Mouse (Mus musculus) heart, embryonic 12.5 days (tissue): ENCODE data around the gene Lpo. TPM values are rescaled to one million over a fixed set of nuclear protein-coding genes. Genes with fewer than 3 reads are reported as not detected.

Source experiments
- ATAC-seq: fragments of 200-750 bp; cut with Nextera tagmentation; 2 replicates; pipeline ENCODE4 v1.8.0; 2017; ENCODE audit warnings: moderate TSS enrichment, moderate library complexity; ENCODE audit not compliant: insufficient number of reproducible peaks, low FRiP score
- H3K27ac ChIP-seq: fragments of 300-500 bp; sonication (generic); 2 replicates; pipeline ENCODE4 v1.5.1; 2016; ENCODE audit warnings: mild to moderate bottlenecking, moderate library complexity; ENCODE audit not compliant: poor library complexity, severe bottlenecking
- H3K27me3 ChIP-seq: fragments of 300-500 bp; sonication (generic); replicated peaks from 2 replicates; pipeline ENCODE4 v1.6.1; 2016; ENCODE audit warnings: mild to moderate bottlenecking, moderate library complexity
- H3K36me3 ChIP-seq: fragments of 300-500 bp; sonication (generic); 2 replicates; pipeline ENCODE4 v1.6.1; 2016; ENCODE audit warnings: mild to moderate bottlenecking, moderate library complexity
- H3K4me1 ChIP-seq: fragments of 300-500 bp; sonication (generic); replicated peaks from 2 replicates; pipeline ENCODE4 v1.6.1; 2016; ENCODE audit warnings: mild to moderate bottlenecking
- H3K4me2 ChIP-seq: fragments of 300-500 bp; sonication (generic); 2 replicates; pipeline ENCODE4 v1.6.1; 2016; ENCODE audit warnings: mild to moderate bottlenecking, moderate library complexity
- H3K4me3 ChIP-seq: fragments of 300-500 bp; sonication (generic); 2 replicates; pipeline ENCODE4 v1.5.1; 2016; ENCODE audit warnings: mild to moderate bottlenecking
- H3K9ac ChIP-seq: fragments of 300-500 bp; sonication (generic); 2 replicates; pipeline ENCODE4 v1.6.1; 2016; ENCODE audit warnings: mild to moderate bottlenecking, moderate library complexity
- H3K9me3 ChIP-seq: fragments of 300-500 bp; sonication (generic); replicated peaks from 2 replicates; pipeline ENCODE4 v1.6.1; 2016; ENCODE audit warnings: mild to moderate bottlenecking, moderate library complexity
- WGBS: fragments of 180-500 bp; shearing (Covaris S2); methylation state at CpG from one replicate; pipeline ENCODE4 v1.1.7; 2016; 5-methylcytosine and 5-hydroxymethylcytosine counted together
- polyA plus RNA-seq: library from polyadenylated mRNA; unstranded; fragments of >200 nt; fragmentation: Nextera tagmentation; extraction: Ambion mirVana; gene quantifications from 2 replicates; pipeline ENCODE4 v1.2.1, GENCODE M21; 2016

Lpo gene
- polyA plus RNA-seq, 1 experiment from 2014 or later = not detected

DNA sequence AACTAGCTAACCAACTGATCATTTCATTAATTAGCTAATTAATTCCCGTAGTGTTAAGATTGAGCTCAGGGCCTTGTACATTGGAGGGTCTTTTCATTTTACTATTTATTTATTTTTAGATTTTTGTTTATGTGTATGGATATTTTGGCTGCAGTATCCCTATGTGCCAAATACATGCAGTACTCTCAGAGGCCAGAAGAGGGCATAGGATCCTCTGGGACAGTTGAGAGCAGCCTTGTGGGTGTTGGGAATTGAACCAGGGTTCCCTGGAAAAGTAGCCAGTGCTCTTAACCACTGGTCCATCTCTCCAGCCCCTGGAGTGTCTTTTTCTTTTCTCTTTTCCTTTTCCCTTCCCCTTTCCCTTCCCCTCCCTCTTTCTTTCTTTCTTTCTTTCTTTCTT is 22.6 kb downstream of the Lpo start:
- WGBS = 59% methylated on average over 1 of the region's 1 CpGs
- Histone ChIP-seq H3K4me2 (no peak overlapping the region), H3K27ac (no peak overlapping the region), H3K27me3 (peaks cover 24% of the 10 kb centered on the region; the same call in 1 of the 2 replicates), H3K4me1 (no peaks in the 10 kb centered on the region), H3K4me3 (no peak overlapping the region), H3K9me3 (no peaks in the 10 kb centered on the region), H3K36me3 (no peaks in the 10 kb centered on the region), H3K9ac (no peak overlapping the region)
- ATAC-seq = no peak

DNA sequence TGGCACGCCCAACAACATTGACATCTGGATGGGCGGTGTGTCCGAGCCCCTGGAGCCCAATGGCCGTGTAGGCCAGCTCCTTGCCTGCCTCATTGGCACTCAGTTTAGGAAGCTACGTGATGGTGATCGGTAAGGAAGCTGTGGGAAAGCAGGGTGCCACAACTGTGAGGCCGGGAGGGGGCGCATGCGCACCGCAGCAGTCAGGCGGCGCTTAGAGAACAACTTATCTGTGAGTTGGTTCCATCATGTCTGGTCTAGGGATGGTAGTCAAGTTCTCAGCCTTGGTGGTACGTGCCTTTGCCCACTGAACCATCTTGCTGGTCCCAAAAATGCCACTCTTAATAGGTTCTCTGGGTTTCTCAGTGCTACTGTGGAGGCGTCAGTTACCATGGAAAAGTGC is 25.5 kb downstream of the Lpo start:
- 0 out of 2 replicates have a peak overlapping the region, but pooled peaks have one; percentile 2 for H3K4me2 ChIP-seq
- H3K9ac ChIP-seq = no peak overlapping the region
- WGBS = 37% methylated on average over 14 of the region's 14 CpGs
- H3K36me3 ChIP-seq = no peaks in the 10 kb centered on the region
- no peak overlapping the region for H3K4me3 ChIP-seq
- no peak overlapping the region for H3K27ac ChIP-seq
- no peaks in the 10 kb centered on the region for H3K4me1 ChIP-seq
- ATAC-seq = no peak
- H3K27me3 ChIP-seq = peaks cover 24% of the 10 kb centered on the region; the same call in 1 of the 2 replicates
- no peaks in the 10 kb centered on the region for H3K9me3 ChIP-seq

DNA sequence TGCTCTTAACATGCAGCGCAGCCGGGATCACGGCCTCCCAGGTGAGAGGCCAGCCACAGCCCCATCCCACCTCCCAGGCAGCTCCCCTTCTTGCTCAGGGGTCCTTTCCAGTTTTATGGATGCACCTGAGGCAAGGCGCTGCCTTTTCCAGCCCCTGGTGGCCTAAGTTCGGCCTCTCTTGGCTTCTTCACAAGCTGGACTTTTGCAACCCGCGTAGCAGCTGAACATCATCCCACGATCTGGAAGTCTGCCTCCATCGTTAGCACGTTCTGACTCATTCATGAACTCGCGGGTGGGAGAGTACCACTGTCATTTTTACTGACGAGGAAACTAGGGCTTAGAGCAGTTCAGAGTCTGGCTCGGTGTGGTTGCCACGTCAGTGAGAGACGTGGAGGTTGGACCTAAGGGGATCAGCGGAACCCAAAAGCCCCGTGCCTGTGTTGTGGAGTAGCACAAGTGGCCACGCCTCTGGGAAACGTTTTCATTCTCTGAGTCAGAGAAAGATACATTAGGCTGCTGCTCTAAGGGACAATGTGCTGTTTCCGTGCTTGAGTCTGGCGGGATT is 26.3 kb downstream of the Lpo start:
- Histone ChIP-seq H3K9ac (no peak overlapping the region), H3K27ac (no peak overlapping the region), H3K4me3 (no peak overlapping the region), H3K36me3 (no peaks in the 10 kb centered on the region), H3K4me1 (no peaks in the 10 kb centered on the region), H3K9me3 (no peaks in the 10 kb centered on the region), H3K27me3 (peaks cover 24% of the 10 kb centered on the region; the same call in 1 of the 2 replicates), H3K4me2 (no peak overlapping the region)
- no peak for ATAC-seq
- WGBS = 75% methylated on average over 22 of the region's 22 CpGs

DNA sequence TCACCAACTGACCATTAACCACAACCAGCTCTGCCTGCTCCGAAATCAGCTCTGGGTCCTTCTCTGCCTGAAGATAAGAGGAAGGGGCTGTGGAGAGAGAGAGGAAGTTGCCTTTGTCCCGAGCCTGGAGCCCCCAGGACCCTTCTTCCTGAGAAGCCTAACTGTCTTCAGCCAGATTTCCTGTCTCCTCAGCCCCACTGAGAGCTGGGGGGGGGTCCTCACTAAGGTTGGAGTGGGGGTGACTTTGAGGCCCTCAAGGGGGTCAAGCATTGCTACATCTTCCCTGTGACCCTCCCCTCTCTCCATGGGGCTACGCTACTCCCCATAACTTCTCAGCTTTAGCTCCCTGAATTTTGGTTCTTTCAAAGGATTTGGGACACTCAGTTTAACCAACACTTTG is 34.6 kb downstream of the Lpo start, which contains the start of gene Mpo:
Gene Mpo, plus strand, starts transcription at position 122 of the 400 bp plus-strand sequence.
- Histone ChIP-seq H3K27ac (no peak within 1 kb of the TSS), H3K9me3 (no peaks in the 10 kb centered on the region), H3K4me1 (0 out of 2 replicates have a peak, but pooled peaks cover 4% of the 10 kb centered on the region), H3K4me3 (no peak within 1 kb of the TSS), H3K9ac (no peak within 1 kb of the TSS), H3K4me2 (no peak within 1 kb of the TSS), H3K36me3 (no peaks in the 10 kb centered on the region), H3K27me3 (0 out of 2 replicates have a peak, but pooled peaks cover 3% of the 10 kb centered on the region)
- ATAC-seq = no peak
- WGBS = 37% methylated on average over 3 of the region's 3 CpGs

DNA sequence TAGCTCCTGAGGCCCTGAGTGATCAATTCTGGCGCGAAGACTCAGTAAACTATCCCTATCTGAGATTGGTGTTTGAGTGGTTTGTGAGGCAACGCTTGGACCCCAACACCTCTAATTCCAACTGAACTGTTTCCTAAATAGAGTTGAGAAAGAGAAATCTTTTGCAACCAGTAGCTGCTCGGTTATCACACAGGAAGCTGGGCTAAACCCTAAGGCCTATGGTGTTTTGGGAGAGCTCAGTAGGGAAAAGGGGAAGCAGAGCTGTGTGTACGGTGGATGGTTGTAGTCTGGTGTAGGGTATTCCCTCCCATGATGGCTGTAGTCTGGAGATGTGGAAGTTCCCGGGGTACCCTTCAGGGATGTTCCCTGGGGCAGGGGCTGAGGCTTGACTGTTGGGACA is 38.0 kb downstream of the Lpo start:
- no peaks in the 10 kb centered on the region for H3K36me3 ChIP-seq
- no peak overlapping the region for H3K27ac ChIP-seq
- no peak overlapping the region for H3K9ac ChIP-seq
- H3K4me2 ChIP-seq = no peak overlapping the region
- H3K27me3 ChIP-seq = 0 out of 2 replicates have a peak, but pooled peaks cover 8% of the 10 kb centered on the region
- 75% methylated on average over 6 of the region's 6 CpGs for WGBS
- H3K4me3 ChIP-seq = no peak overlapping the region
- ATAC-seq = no peak
- no peaks in the 10 kb centered on the region for H3K9me3 ChIP-seq
- H3K4me1 ChIP-seq = 0 out of 2 replicates have a peak, but pooled peaks cover 4% of the 10 kb centered on the region

DNA sequence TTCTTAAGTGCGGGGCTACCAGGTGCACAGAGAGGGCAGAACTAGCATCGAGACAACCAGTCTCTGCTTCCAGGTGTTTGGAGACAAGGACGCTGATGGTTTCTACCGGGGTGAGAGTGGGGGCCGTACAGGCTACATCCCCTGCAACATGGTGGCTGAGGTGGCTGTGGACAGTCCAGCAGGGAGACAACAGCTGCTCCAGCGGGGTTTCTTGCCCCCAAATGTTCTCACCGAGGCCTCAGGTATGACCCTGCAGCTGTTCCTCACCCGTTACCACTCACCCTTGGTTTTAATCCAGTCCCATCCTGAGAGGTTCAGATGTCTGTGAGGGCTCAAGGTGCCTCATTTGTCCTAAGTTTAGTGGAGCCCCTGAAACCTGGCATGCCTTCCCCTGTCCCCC is 48.0 kb downstream of the Lpo start:
- no peak for ATAC-seq
- no peaks in the 10 kb centered on the region for H3K36me3 ChIP-seq
- H3K9me3 ChIP-seq = no peaks in the 10 kb centered on the region
- no peak overlapping the region for H3K4me2 ChIP-seq
- H3K27me3 ChIP-seq = peaks cover 83% of the 10 kb centered on the region
- WGBS = 73% methylated on average over 8 of the region's 8 CpGs
- H3K4me3 ChIP-seq = no peak overlapping the region
- no peak overlapping the region for H3K27ac ChIP-seq
- H3K9ac ChIP-seq = no peak overlapping the region
- peaks cover 16% of the 10 kb centered on the region; the same call in 1 of the 2 replicates for H3K4me1 ChIP-seq

DNA sequence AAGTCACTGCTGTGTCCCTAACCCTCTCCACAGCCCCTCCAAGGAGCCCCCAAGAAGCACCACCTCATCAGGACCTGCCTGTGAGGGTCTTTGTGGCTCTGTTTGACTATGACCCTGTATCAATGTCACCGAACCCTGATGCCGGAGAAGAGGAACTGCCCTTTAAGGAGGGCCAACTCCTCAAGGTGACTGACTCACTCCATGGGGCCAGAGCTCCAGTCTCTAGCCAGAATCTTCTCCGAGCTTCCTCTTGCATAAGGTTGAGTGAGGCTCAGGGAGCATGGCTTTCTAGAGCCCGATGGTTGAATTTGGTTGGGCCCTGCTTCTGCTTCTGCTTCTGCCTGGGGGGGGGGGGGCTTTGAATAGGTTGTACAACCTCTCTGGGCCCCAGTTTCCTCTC is 48.7 kb downstream of the Lpo start:
- ATAC-seq = no peak
- H3K9ac ChIP-seq = no peak overlapping the region
- 77% methylated on average over 4 of the region's 4 CpGs for WGBS
- peaks cover 88% of the 10 kb centered on the region for H3K27me3 ChIP-seq
- H3K4me1 ChIP-seq = peaks cover 16% of the 10 kb centered on the region; the same call in 1 of the 2 replicates
- no peak overlapping the region for H3K27ac ChIP-seq
- no peak overlapping the region for H3K4me3 ChIP-seq
- H3K36me3 ChIP-seq = no peaks in the 10 kb centered on the region
- H3K9me3 ChIP-seq = no peaks in the 10 kb centered on the region
- no peak overlapping the region for H3K4me2 ChIP-seq

DNA sequence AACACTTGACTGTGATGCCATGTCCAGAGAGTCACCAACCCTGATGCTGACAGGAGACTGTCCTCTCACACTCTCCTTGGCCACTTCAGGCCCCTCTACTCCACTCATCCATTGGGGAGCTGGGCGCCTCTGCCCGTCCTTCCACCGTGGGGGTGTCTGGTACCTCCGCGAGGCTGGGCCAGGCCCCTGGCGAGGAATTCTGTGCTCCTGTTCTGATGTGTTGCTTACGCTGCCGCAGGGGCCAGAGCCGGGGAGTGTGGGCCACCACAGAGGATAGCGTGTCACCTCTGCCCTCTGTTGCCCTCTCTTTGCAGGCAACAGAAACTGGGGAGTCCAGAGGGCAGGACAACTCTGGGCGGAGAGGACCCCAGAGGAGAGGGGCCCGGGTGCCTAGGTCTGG is 49.2 kb downstream of the Lpo start:
- Histone ChIP-seq H3K27me3 (peaks cover 88% of the 10 kb centered on the region), H3K4me2 (peak overlapping the region; percentile 84), H3K27ac (no peak overlapping the region), H3K4me3 (peak overlapping the region; percentile 44), H3K4me1 (peaks cover 16% of the 10 kb centered on the region; the same call in 1 of the 2 replicates), H3K9me3 (no peaks in the 10 kb centered on the region), H3K9ac (peak overlapping the region; percentile 70), H3K36me3 (no peaks in the 10 kb centered on the region)
- ATAC-seq = peak; percentile 33; the same call in 1 of the 2 replicates
- 31% methylated on average over 12 of the region's 12 CpGs for WGBS

DNA sequence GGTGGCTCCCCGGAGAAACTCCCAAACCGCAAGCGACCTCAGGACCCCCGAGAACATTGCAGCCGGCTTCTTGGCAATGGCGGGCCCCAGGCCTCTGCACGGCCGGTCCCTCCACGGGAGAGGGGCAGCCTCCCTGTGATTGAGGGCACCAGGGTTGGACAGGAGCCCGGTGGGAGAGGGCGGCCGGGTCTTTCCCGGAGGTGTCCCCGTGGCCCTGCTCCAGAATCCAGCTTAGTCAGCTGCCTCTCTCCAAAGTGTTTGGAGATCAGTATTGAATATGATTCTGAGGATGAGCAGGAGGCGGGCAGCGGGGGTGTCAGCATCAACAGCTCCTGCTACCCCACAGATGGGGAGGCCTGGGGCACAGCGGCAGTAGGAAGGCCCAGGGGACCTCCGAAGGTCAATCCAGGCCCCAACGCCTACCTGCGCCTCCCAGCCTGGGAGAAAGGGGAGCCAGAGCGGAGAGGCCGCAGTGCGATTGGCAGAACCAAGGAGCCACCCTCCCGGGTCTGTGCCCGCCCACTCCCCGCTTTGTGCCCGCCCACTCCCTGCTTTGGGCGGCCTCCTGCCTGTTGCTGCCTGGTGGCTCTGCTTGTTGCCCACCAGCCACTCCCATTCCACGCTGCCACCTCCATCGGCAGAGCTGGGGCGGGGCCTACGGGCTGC is 49.9 kb downstream of the Lpo start:
- H3K4me1 ChIP-seq = peaks cover 16% of the 10 kb centered on the region; the same call in 1 of the 2 replicates
- H3K4me3 ChIP-seq = peak overlapping the region; percentile 44
- peak overlapping the region; percentile 70 for H3K9ac ChIP-seq
- H3K4me2 ChIP-seq = peak overlapping the region; percentile 84
- H3K27me3 ChIP-seq = peaks cover 81% of the 10 kb centered on the region
- no peak overlapping the region for H3K27ac ChIP-seq
- ATAC-seq = peak; percentile 76
- WGBS = 10% methylated on average over 32 of the region's 32 CpGs
- H3K9me3 ChIP-seq = no peaks in the 10 kb centered on the region
- H3K36me3 ChIP-seq = no peaks in the 10 kb centered on the region

DNA sequence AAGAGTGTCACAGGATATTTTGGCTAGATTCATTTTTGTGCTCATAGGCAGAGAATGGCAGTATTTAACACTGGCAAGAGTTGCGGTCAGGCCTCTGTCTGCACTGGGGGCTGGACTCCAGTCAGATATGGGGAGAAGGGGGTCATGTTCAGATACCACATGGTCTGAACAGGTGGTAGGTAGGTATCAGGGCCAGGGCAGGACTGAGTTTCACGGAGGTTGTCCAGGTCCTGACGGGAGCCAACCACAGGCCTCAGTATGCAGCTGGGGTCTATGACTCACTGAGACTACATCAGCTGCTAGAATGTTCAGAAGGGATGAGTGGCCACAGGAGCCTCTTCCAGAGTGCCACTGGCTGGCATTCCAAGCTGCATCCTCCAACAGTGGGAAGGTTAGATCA is 55.7 kb downstream of the Lpo start:
- ATAC-seq = no peak
- Histone ChIP-seq H3K27me3 (peaks cover 50% of the 10 kb centered on the region), H3K4me1 (no peaks in the 10 kb centered on the region), H3K36me3 (no peaks in the 10 kb centered on the region), H3K9ac (no peak overlapping the region), H3K4me2 (no peak overlapping the region), H3K4me3 (no peak overlapping the region), H3K27ac (no peak overlapping the region), H3K9me3 (no peaks in the 10 kb centered on the region)
- WGBS = 78% methylated on average over 3 of the region's 3 CpGs

DNA sequence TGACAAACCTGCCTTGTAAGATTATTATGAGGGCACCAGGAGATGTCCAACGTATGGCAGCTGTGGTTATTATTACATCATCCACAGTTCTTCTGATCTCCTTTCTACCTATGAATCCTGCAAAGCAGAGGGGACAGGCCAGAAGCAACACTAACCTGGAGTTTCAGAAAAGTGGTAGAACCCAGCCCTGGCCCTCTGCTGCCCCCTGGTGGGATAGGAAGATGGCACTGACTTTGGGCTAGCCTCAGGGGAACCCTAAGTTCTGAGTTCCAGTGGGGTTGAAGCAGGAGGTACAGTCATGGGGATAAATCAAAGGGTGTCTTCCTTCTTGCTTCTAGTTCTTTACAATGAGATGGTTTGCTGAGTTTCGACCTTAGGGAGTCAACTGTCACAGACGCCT is 57.1 kb downstream of the Lpo start:
- Histone ChIP-seq H3K36me3 (no peaks in the 10 kb centered on the region), H3K9ac (no peak overlapping the region), H3K27me3 (peaks cover 51% of the 10 kb centered on the region), H3K4me3 (no peak overlapping the region), H3K4me1 (no peaks in the 10 kb centered on the region), H3K27ac (no peak overlapping the region), H3K9me3 (no peaks in the 10 kb centered on the region), H3K4me2 (no peak overlapping the region)
- ATAC-seq = no peak
- 49% methylated on average over 3 of the region's 3 CpGs for WGBS
